In the genomic region with DNA sequence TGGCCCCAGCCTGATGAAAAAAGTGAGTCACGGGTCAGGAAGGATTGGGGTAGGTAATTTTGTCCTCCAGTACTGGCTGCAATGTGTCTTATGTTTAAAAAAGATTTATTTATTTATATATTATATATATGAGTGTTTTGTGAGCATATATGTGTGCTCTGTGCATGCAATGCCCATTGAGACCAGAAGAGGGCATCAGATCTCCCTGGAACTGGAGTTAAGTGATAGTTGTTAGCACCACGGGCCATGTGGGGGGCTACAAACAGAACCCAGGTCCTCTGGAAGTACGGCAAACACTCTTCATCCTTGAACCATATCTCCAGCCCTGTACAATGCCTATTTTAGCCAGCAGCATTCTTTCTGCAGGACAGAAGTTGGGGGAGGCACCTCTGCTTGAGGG, we compare ENCODE assay signal across 17 mouse cellular contexts. TPM values are rescaled to one million over a fixed set of nuclear protein-coding genes. Genes with fewer than 3 reads are reported as not detected.
DNase-seq lines count a peak whose midpoint lies in the region; ATAC-seq and TF ChIP-seq lines count a peak whose summit lies in the region.
"Had no signal": no experiment of that assay in that cellular context is flagged by ENCODE, and none has a peak within 500 bp of the region (broad histone marks: within the 10 kb centered on the region; RNA-seq: fewer than 3 reads in every experiment).

No protein-coding gene starts in this region.

- peak; percentile 47 for DNase-seq in thymus, postnatal 14 days
- DNase-seq in thymus, adult 18-20 months: no peak
- no peak for DNase-seq in G1E (ENCODE audit: low spot score)
- no peak for DNase-seq in Muller cell, postnatal 12 days (ENCODE audit: inconsistent ontology term)
- no peak for DNase-seq in left cerebral cortex, postnatal 25 days (ENCODE audit: low spot score in 2 of 2)
- DNase-seq: cerebellum, adult 9-10 months; gastrocnemius, postnatal 36 days; heart, postnatal 10 days; left cerebral cortex, postnatal 4 days; lung, adult 2 months had no signal

- no peaks in the 10 kb centered on the region for H3K36me3 ChIP-seq in intestine, postnatal 0 days (ENCODE audit: control insufficient read depth, insufficient read depth)
- no peaks in the 10 kb centered on the region for H3K36me3 ChIP-seq in intestine, embryonic 16.5 days (ENCODE audit: control insufficient read depth, insufficient read depth, low read length)
- no peaks in the 10 kb centered on the region for H3K36me3 ChIP-seq in G1E (replicated peaks)
- H3K36me3 ChIP-seq in small intestine, adult 2 months (ENCODE audit: control insufficient read depth, insufficient read depth, low read length): no peaks in the 10 kb centered on the region
- H3K36me3 ChIP-seq: kidney, embryonic 15.5 days had no signal

- intact Hi-C loops in left cerebral cortex, postnatal 25 days (cut with DNase I): no loop called here

- ATAC-seq in intestine, postnatal 0 days: no peak
- no peak for ATAC-seq in intestine, embryonic 16.5 days
- no peak for ATAC-seq in G1E (ENCODE audit: extremely low read depth, insufficient number of reproducible peaks, low FRiP score, poor library complexity, severe bottlenecking)
- ATAC-seq: hindbrain, embryonic 16.5 days had no signal

- no peak overlapping the region for H3K4me3 ChIP-seq in intestine, postnatal 0 days (ENCODE audit: low read depth, low read length)
- H3K4me3 ChIP-seq in intestine, embryonic 16.5 days (ENCODE audit: low read length): no peak overlapping the region
- H3K4me3 ChIP-seq in G1E (ENCODE audit: low read depth, low read length): no peak overlapping the region
- H3K4me3 ChIP-seq in small intestine, adult 2 months (ENCODE audit: low read depth, low read length): no peak overlapping the region
- H3K4me3 ChIP-seq: kidney, embryonic 15.5 days; megakaryocyte, embryonic 14.5 days had no signal

- H3K27me3 ChIP-seq in intestine, postnatal 0 days (replicated peaks; ENCODE audit: control insufficient read depth, insufficient read depth, low read length): no peaks in the 10 kb centered on the region
- no peaks in the 10 kb centered on the region for H3K27me3 ChIP-seq in intestine, embryonic 16.5 days (replicated peaks; ENCODE audit: control insufficient read depth, insufficient read depth, low read length)
- no peaks in the 10 kb centered on the region for H3K27me3 ChIP-seq in G1E (ENCODE audit: insufficient read depth, low read length)
- H3K27me3 ChIP-seq in small intestine, adult 2 months (ENCODE audit: control insufficient read depth, insufficient read depth, low read length): no peaks in the 10 kb centered on the region
- H3K27me3 ChIP-seq: kidney, embryonic 15.5 days had no signal

- no peak overlapping the region for H3K4me2 ChIP-seq in intestine, postnatal 0 days (replicated peaks; ENCODE audit: low read depth)
- H3K4me2 ChIP-seq in intestine, embryonic 16.5 days (ENCODE audit: low read depth, low read length): no peak overlapping the region
- H3K4me2 ChIP-seq: kidney, embryonic 15.5 days had no signal

- peak; percentile 48 for TF ChIP-seq CTCF in intestine, postnatal 0 days (IDR thresholded peaks at IDR 0.05; ENCODE audit: low read depth)
- TF ChIP-seq CTCF in G1E (IDR thresholded peaks at IDR 0.05; ENCODE audit: low read depth, low read length): 0 out of 2 replicates have a peak, but pooled peaks have one; percentile 6
- peak; percentile 28; the same call in 1 of the 2 replicates for TF ChIP-seq CTCF in small intestine, adult 2 months (IDR thresholded peaks at IDR 0.05; ENCODE audit: extremely low read depth, insufficient read length, insufficient replicate concordance, low read depth, low read length)

- no peaks in the 10 kb centered on the region for H3K9me3 ChIP-seq in intestine, postnatal 0 days (ENCODE audit: control insufficient read depth)
- no peaks in the 10 kb centered on the region for H3K9me3 ChIP-seq in intestine, embryonic 16.5 days (ENCODE audit: control insufficient read depth, low read length)
- H3K9me3 ChIP-seq in G1E (replicated peaks): no peaks in the 10 kb centered on the region
- H3K9me3 ChIP-seq: kidney, embryonic 15.5 days had no signal

- H3K27ac ChIP-seq in intestine, postnatal 0 days (ENCODE audit: low read depth, low read length): no peak overlapping the region
- no peak overlapping the region for H3K27ac ChIP-seq in intestine, embryonic 16.5 days (ENCODE audit: low read length)
- H3K27ac ChIP-seq in small intestine, adult 2 months (ENCODE audit: insufficient read depth, low read depth, low read length): no peak overlapping the region
- H3K27ac ChIP-seq: kidney, embryonic 15.5 days had no signal

- no peak for TF ChIP-seq POLR2A in small intestine, adult 2 months (IDR thresholded peaks at IDR 0.05; ENCODE audit: low read depth, low read length)

- H3K4me1 ChIP-seq in intestine, postnatal 0 days (replicated peaks; ENCODE audit: control insufficient read depth, insufficient read depth, low read length): no peaks in the 10 kb centered on the region
- 0 out of 2 replicates have a peak, but pooled peaks cover 2% of the 10 kb centered on the region for H3K4me1 ChIP-seq in intestine, embryonic 16.5 days (ENCODE audit: control insufficient read depth, insufficient read depth, low read length)
- no peaks in the 10 kb centered on the region for H3K4me1 ChIP-seq in G1E (ENCODE audit: insufficient read depth, low read depth, low read length)
- H3K4me1 ChIP-seq in small intestine, adult 2 months (ENCODE audit: control insufficient read depth, insufficient read depth, insufficient read length, low read length): no peaks in the 10 kb centered on the region
- H3K4me1 ChIP-seq: megakaryocyte, embryonic 14.5 days had no signal

- H3K9ac ChIP-seq in intestine, postnatal 0 days (ENCODE audit: low read depth, low read length): no peak overlapping the region
- no peak overlapping the region for H3K9ac ChIP-seq in intestine, embryonic 16.5 days (ENCODE audit: low read depth, low read length)
- H3K9ac ChIP-seq: kidney, embryonic 15.5 days had no signal

- WGBS in intestine, postnatal 0 days: 82% methylated on average over 3 of the region's 3 CpGs
- WGBS in intestine, embryonic 16.5 days: 81% methylated on average over 3 of the region's 3 CpGs
- 86% methylated on average over 3 of the region's 3 CpGs for WGBS in small intestine, adult 2 months

RNA-seq across cellular contexts. Expression of a gene that starts 39.2 kb away (rescaled TPM):
- polyA plus RNA-seq in intestine, postnatal 0 days (2015; fragmentation: Nextera tagmentation; extraction: Ambion mirVana): 1.1 and 1.4 TPM in 2 replicates
- polyA plus RNA-seq in intestine, embryonic 16.5 days (2015; fragmentation: Nextera tagmentation; extraction: Ambion mirVana): 2.1 TPM in 2 replicates
- total RNA-seq in G1E (2014; fragmentation: Nextera tagmentation) (not detected in 2 replicates), G1E (2017) (under 0.01 and 0.16 TPM in 2 replicates)
- polyA plus RNA-seq in G1E (2012): 0.01 TPM in 1 of 2 replicates, not detected in the other
- 41.7 and 92.0 TPM in 2 replicates for polyA plus RNA-seq in small intestine, adult 2 months (2012; rRNA removed)
- 1 to 10 TPM; 1.2 to 1.4 TPM for total RNA-seq in left cerebral cortex, postnatal 25 days (2021)

RNA-seq across cellular contexts. Expression of a gene that starts 39.4 kb away (rescaled TPM):
- polyA plus RNA-seq in intestine, postnatal 0 days (2015; fragmentation: Nextera tagmentation; extraction: Ambion mirVana): 0.41 and 0.65 TPM in 2 replicates
- 0.77 and 0.92 TPM in 2 replicates for polyA plus RNA-seq in intestine, embryonic 16.5 days (2015; fragmentation: Nextera tagmentation; extraction: Ambion mirVana)
- not detected in 2 replicates for total RNA-seq in G1E (2014; fragmentation: Nextera tagmentation)
- total RNA-seq in G1E (2017): 0.23 and 0.33 TPM in 2 replicates
- polyA plus RNA-seq in G1E (2012): not detected in 2 replicates
- 1.2 and 3.0 TPM in 2 replicates for polyA plus RNA-seq in small intestine, adult 2 months (2012; rRNA removed)
- under 1 TPM; 0.73 to 0.76 TPM for total RNA-seq in left cerebral cortex, postnatal 25 days (2021)
- total RNA-seq: gastrocnemius, postnatal 36 days; neutrophil, adult 5-6 weeks had no signal

Comparison
In these comparisons a context has a peak if more than half of its experiments do, and no peak if none do; other contexts are left out.
1. RNA of a gene that starts 39.2 kb away (polyA plus RNA-seq): 41.7 to 92.0 TPM in small intestine, adult 2 months; 2.1 TPM in intestine, embryonic 16.5 days, 1.1 to 1.4 TPM in intestine, postnatal 0 days and 0.01 TPM in G1E; every median in the first group is over 10 times any median in the second.
2. Peak in every context shown above with its lines, with median percentiles within 50 percentile points of each other: CTCF ChIP-seq.